Mouse (Mus musculus) forebrain, embryonic 13.5 days (tissue): ENCODE measurements around the gene Dtx3. TPM values are rescaled to one million over a fixed set of nuclear protein-coding genes. Genes with fewer than 3 reads are reported as not detected.
"Not testable (repeated sequence)": the region's sequence is repeated elsewhere in the genome, so short reads cannot be mapped to it uniquely, and the experiment has no call there.

ENCODE experiments used
- ATAC-seq: fragments of 200-750 bp; cut with Nextera tagmentation; 2 replicates; pipeline ENCODE4 v1.8.0; 2017
- H3K27ac ChIP-seq: fragments of 300-500 bp; sonication (generic); 2 replicates; pipeline ENCODE4 v1.5.1; 2015; ENCODE audit warnings: inconsistent platforms, mild to moderate bottlenecking, moderate library complexity
- H3K27me3 ChIP-seq: fragments of 300-500 bp; sonication (generic); 2 replicates; pipeline ENCODE4 v1.6.1; 2015; ENCODE audit warnings: mild to moderate bottlenecking, inconsistent platforms
- H3K36me3 ChIP-seq: fragments of 300-500 bp; sonication (generic); 2 replicates; pipeline ENCODE4 v1.6.1; 2015; ENCODE audit warnings: mild to moderate bottlenecking, inconsistent platforms; ENCODE audit not compliant: poor library complexity, severe bottlenecking
- H3K4me1 ChIP-seq: fragments of 300-500 bp; sonication (generic); 2 replicates; pipeline ENCODE4 v1.6.1; 2015; ENCODE audit warnings: inconsistent platforms
- H3K4me2 ChIP-seq: fragments of 300-500 bp; sonication (generic); 2 replicates; pipeline ENCODE4 v1.6.1; 2015; ENCODE audit warnings: inconsistent platforms, mild to moderate bottlenecking, moderate library complexity
- H3K4me3 ChIP-seq: fragments of 300-500 bp; sonication (generic); 2 replicates; pipeline ENCODE4 v1.5.1; 2015; ENCODE audit warnings: mild to moderate bottlenecking, inconsistent platforms
- H3K9ac ChIP-seq: fragments of 300-500 bp; sonication (generic); 2 replicates; pipeline ENCODE4 v1.6.1; 2015; ENCODE audit warnings: mild to moderate bottlenecking, inconsistent platforms
- H3K9me3 ChIP-seq: fragments of 300-500 bp; sonication (generic); replicated peaks from 2 replicates; pipeline ENCODE4 v1.6.1; 2016; ENCODE audit warnings: inconsistent platforms
- WGBS: fragments of 180-500 bp; shearing (Covaris S2); methylation state at CpG from one replicate; pipeline ENCODE4 v1.1.7; 2015; 5-methylcytosine and 5-hydroxymethylcytosine counted together
- polyA plus RNA-seq: library from polyadenylated mRNA; unstranded; fragments of >200 nt; fragmentation: Nextera tagmentation; extraction: Ambion mirVana; gene quantifications from 2 replicates; pipeline ENCODE4 v1.2.1, GENCODE M21; 2015

Dtx3 gene
- polyA plus RNA-seq, 1 experiment from 2014 or later = 150 TPM

DNA sequence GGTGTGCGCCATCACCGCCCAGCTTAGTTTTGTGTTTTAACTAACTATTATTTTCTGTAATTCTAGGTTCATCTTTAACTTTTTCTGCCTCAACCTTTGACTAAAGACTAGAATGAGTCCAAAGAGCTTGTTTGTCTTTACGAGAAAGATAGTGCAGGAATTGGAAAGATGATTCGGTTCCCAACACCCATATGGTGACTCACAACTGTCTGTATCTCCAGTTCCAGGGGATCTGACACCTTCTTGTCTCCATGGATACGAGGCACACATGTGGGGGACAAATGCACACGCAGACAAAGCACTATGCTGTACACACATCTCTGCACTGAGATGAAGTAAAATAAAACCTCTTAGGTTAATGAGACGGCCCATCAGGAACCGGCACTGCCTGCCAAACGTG lies 35.4 kb downstream of the Dtx3 start:
- Histone ChIP-seq H3K27ac (no peak overlapping the region), H3K4me2 (no peak overlapping the region), H3K9me3 (no peaks in the 10 kb centered on the region), H3K4me3 (no peak overlapping the region), H3K27me3 (0 out of 2 replicates have a peak, but pooled peaks cover 5% of the 10 kb centered on the region), H3K4me1 (no peaks in the 10 kb centered on the region), H3K36me3 (no peaks in the 10 kb centered on the region), H3K9ac (no peak overlapping the region)
- ATAC-seq = no peak
- 80% methylated on average over 9 of the region's 9 CpGs for WGBS

DNA sequence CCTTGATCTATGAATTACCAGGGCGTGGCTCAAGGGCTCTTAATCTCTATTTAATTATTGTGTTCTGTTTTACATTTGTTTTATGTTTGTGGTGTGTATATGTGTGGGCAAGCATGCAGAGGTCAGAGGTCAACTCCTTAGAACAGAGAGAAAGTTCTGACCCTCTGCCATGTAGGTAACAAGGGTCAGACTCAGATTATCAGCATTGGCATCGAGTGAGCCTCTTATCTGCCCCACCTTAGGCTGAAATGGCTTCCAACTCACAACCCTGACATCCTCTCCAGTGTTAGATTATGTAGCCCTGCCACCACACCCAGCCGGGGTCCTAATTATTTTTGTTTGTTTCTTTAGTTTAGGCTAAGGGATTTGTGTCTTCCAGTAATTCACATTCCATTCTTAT lies 37.1 kb downstream of the Dtx3 start:
- no peak overlapping the region for H3K4me3 ChIP-seq
- WGBS = 70% methylated on average over 3 of the region's 3 CpGs
- ATAC-seq = no peak
- no peak overlapping the region for H3K27ac ChIP-seq
- no peak overlapping the region for H3K4me2 ChIP-seq
- H3K27me3 ChIP-seq = 0 out of 2 replicates have a peak, but pooled peaks cover 5% of the 10 kb centered on the region
- no peaks in the 10 kb centered on the region for H3K9me3 ChIP-seq
- H3K9ac ChIP-seq = no peak overlapping the region
- H3K36me3 ChIP-seq = no peaks in the 10 kb centered on the region
- H3K4me1 ChIP-seq = no peaks in the 10 kb centered on the region

DNA sequence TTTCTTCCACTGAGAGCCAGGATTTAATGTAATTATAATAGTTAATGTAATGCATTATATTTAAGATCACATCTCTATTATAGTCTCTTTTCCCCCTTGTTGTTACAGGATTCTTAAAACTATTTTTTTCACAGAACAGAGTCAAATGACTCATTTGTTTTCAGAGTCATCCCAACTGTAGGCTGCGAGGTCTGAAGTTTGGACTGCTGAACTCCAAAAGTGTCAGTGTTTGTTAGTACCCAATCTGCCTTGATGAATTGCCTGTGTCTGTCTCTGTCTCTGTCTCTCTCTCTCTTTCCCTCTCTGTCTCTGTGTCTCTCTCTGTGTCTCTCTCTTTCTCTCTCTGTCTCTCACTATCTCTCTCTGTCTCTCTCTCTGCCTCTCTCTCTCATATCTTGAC lies 39.0 kb downstream of the Dtx3 start:
- no peak overlapping the region for H3K4me2 ChIP-seq
- ATAC-seq = no peak
- no peak overlapping the region for H3K9ac ChIP-seq
- no peaks in the 10 kb centered on the region for H3K9me3 ChIP-seq
- H3K4me1 ChIP-seq = no peaks in the 10 kb centered on the region
- H3K36me3 ChIP-seq = no peaks in the 10 kb centered on the region
- H3K27me3 ChIP-seq = no peaks in the 10 kb centered on the region
- no peak overlapping the region for H3K4me3 ChIP-seq
- 92% methylated on average over 1 of the region's 1 CpGs for WGBS
- H3K27ac ChIP-seq = no peak overlapping the region

DNA sequence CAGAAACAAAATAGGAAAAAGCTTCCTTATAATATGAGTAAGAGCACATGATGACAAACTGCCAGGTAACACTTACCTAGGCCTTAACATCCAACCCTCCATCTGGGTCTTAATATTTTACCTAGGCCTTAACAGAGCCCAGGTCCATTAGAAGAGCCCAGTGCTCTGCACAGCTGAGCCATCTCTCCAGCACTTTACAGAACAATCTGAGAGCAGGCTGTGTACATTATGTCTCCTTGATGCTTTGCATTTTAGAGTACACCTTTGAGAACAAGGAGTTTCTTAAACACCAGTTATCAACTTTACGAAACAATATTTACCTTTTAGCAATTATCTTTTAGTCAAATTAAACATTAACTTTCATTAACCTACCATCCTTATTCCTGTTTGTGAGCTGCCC lies 39.4 kb downstream of the Dtx3 start:
- H3K36me3 ChIP-seq = no peaks in the 10 kb centered on the region
- no peaks in the 10 kb centered on the region for H3K9me3 ChIP-seq
- H3K4me2 ChIP-seq = no peak overlapping the region
- 93% methylated on average over 1 of the region's 1 CpGs for WGBS
- no peak overlapping the region for H3K4me3 ChIP-seq
- no peaks in the 10 kb centered on the region for H3K4me1 ChIP-seq
- no peaks in the 10 kb centered on the region for H3K27me3 ChIP-seq
- ATAC-seq = no peak
- H3K9ac ChIP-seq = no peak overlapping the region
- no peak overlapping the region for H3K27ac ChIP-seq

DNA sequence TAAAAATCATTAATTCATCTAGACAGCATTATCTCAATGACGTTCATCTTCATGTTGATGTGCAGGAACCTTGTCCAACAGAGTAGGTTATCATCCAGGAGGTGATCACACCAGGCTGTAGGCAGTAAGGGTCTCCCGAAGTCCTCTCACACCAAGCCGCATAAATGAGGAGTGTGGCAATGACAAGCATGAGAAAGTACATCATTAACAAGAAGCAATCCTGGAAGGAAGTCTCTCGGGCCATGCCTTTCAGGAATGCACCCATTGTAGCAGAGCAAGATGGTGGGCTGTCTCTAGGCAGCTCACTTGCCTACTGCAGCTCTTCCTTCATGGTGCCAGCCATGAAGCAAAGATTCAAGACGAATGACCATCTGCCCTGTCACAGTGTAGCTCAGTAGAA lies 40.9 kb downstream of the Dtx3 start:
- Histone ChIP-seq H3K4me1 (no peaks in the 10 kb centered on the region), H3K36me3 (no peaks in the 10 kb centered on the region), H3K27ac (no peak overlapping the region), H3K9ac (no peak overlapping the region), H3K27me3 (no peaks in the 10 kb centered on the region), H3K9me3 (no peaks in the 10 kb centered on the region), H3K4me2 (no peak overlapping the region), H3K4me3 (no peak overlapping the region)
- no peak for ATAC-seq
- 91% methylated on average over 5 of the region's 5 CpGs for WGBS

DNA sequence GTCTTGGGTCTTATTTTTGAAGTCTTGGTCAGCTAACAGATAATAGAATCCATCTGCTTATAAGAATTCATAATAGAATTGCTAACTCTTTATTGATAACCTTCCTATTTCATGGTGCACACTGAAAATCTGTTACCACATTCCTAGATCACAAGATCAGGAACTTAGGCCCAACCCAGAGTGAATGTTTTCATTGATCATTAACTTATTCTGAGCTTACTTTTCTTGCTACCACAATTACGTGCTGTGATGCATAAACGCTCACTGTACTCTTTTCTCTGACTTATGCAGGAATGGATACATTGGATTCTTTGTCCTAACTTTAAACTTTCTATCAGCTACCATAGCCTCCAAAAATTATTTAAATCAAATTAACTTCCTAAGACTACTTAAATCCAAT lies 41.3 kb downstream of the Dtx3 start:
- Histone ChIP-seq H3K4me2 (no peak overlapping the region), H3K27me3 (no peaks in the 10 kb centered on the region), H3K27ac (no peak overlapping the region), H3K9ac (no peak overlapping the region), H3K36me3 (no peaks in the 10 kb centered on the region), H3K4me1 (no peaks in the 10 kb centered on the region), H3K9me3 (no peaks in the 10 kb centered on the region), H3K4me3 (no peak overlapping the region)
- WGBS = 97% methylated on average over 2 of the region's 2 CpGs
- ATAC-seq = no peak

DNA sequence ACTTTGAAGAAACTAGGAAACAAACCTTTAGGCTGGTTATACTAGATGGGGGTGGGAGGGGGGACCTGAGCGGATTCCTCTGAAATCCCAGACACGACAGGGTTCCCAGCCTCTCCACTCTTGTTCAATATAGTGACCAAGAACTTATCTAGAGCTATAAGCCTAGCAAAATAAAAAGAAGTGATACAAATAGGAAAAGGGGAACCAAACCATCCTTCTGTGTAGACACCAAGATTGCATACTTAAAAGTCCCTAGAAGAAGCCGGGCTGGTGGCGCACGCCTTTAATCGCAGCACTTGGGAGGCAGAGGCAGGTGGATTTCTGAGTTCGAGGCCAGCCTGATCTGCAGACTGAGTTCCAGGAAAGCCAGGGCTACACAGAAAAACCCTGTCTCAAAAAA lies 42.2 kb downstream of the Dtx3 start:
- Histone ChIP-seq H3K4me3 (no peak overlapping the region), H3K27me3 (no peaks in the 10 kb centered on the region), H3K36me3 (no peaks in the 10 kb centered on the region), H3K9ac (no peak overlapping the region), H3K27ac (no peak overlapping the region), H3K9me3 (no peaks in the 10 kb centered on the region), H3K4me1 (no peaks in the 10 kb centered on the region), H3K4me2 (no peak overlapping the region)
- 96% methylated on average over 7 of the region's 7 CpGs for WGBS
- no peak for ATAC-seq

DNA sequence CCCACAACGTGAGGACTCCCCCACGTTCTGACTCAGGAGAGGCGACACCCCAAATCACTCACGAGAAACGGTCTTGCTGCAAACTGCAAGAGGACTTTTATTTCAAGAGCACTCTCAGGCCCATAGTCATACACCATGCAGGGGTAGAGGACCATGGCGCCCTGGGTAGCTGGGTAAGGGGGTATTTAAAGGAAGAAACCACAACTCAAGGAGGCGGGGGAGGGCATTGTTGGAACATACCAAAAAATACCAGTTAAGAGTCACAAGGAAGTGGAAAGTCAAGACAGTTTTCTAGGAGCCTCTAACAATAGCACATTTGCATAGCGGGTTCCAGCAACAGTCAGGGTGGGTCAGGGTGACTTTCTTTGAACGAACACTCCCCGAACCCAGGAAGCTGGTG lies 43.0 kb downstream of the Dtx3 start:
- not testable (repeated sequence) for H3K9ac ChIP-seq, H3K36me3 ChIP-seq, H3K27ac ChIP-seq, ATAC-seq, H3K27me3 ChIP-seq, H3K4me2 ChIP-seq, H3K4me3 ChIP-seq, H3K4me1 ChIP-seq, H3K9me3 ChIP-seq
- WGBS = 90% methylated on average over 10 of the region's 10 CpGs

DNA sequence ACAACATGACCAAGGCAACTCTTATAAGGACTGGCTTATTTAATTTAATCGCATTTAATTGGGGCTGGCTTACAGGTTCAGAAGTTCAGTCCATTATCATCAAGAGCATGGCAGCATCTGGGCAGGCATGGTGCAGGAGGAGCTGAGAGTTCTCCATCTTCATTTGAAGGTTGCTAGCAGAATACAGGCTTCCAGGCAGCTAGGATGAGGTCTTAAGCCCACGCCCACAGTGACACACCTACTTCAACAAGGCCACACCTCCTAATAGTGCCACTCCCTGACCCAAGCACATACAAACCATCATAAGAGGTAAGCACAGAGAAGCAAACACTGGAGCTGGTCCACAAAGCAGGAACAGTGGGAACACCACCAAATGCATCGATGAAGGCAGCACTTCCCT lies 44.3 kb downstream of the Dtx3 start:
- H3K4me1 ChIP-seq, H3K4me2 ChIP-seq, H3K27ac ChIP-seq, H3K9ac ChIP-seq, H3K4me3 ChIP-seq, ATAC-seq, H3K36me3 ChIP-seq, H3K9me3 ChIP-seq, H3K27me3 ChIP-seq: not testable (repeated sequence)
- 88% methylated on average over 3 of the region's 3 CpGs for WGBS

DNA sequence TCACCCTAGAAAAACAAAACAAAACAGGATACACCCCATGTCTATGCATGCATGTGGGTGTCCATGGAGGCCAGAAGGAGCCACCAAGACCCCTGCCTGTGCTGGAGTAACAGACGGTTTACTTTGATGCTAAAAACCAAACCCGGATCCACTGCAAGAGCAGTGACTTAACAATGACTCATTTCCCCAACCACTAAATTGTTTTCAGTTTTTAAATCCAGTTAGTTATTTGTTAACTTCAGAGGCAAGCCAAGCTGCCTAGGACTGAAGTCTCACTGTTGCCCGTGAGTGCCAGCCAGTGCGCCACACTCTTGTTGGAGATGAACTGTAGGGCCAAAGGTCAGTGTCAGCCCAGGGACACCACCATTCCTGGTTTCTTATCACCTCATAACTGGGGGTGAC lies 45.1 kb downstream of the Dtx3 start:
- ATAC-seq = no peak
- 89% methylated on average over 4 of the region's 4 CpGs for WGBS

DNA sequence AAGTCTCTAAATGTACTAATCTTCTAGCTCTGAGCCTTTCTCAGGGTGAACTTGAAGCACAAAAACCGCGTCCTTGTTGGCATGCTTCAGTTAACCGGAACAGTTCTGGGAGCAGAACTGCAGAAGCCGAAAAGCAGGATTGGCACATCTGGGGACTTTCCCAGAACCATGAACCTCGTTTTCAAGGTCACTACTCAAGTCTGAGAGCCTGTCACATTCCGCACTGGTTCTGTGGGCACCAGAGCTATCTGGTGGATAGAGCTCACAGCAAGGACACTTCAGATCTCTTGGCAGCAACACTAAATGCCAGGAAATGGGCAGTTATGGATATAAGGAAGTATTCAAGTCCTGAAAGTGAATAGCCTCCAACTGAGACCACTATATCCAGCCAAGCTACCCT lies 48.4 kb downstream of the Dtx3 start:
- Histone ChIP-seq H3K4me2 (no peak overlapping the region), H3K4me1 (no peaks in the 10 kb centered on the region), H3K27me3 (no peaks in the 10 kb centered on the region), H3K9ac (no peak overlapping the region), H3K36me3 (no peaks in the 10 kb centered on the region), H3K9me3 (no peaks in the 10 kb centered on the region), H3K27ac (no peak overlapping the region), H3K4me3 (no peak overlapping the region)
- 80% methylated on average over 6 of the region's 6 CpGs for WGBS
- ATAC-seq = no peak

More for the DNA sequence above, 45.1 kb downstream of the Dtx3 start:
- Histone ChIP-seq H3K36me3 (no peaks in the 10 kb centered on the region), H3K27ac (no peak overlapping the region), H3K4me2 (no peak overlapping the region), H3K27me3 (no peaks in the 10 kb centered on the region), H3K9me3 (no peaks in the 10 kb centered on the region), H3K9ac (no peak overlapping the region), H3K4me1 (no peaks in the 10 kb centered on the region), H3K4me3 (no peak overlapping the region)

DNA sequence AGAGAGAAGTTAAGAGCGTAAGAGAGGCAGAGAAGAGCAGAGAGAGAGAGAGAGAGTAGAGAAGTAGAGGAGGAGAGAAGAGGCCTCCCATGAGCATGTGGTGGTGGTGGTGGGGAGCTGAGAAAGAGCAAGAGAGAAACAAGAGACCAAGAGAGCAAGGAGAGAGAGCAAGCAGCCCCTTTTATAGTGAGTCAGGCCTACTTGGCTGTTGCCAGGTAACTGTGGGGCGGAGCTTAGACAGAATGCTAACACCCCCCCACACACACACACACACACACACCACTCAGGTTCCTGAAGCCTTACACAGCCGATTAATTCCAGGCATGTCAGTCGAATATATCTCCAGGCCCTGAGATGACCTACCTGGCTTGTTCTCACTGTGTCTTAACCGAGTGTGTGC lies 50.2 kb downstream of the Dtx3 start:
- 84% methylated on average over 5 of the region's 5 CpGs for WGBS
- no peak for ATAC-seq
- H3K9me3 ChIP-seq = no peaks in the 10 kb centered on the region

DNA sequence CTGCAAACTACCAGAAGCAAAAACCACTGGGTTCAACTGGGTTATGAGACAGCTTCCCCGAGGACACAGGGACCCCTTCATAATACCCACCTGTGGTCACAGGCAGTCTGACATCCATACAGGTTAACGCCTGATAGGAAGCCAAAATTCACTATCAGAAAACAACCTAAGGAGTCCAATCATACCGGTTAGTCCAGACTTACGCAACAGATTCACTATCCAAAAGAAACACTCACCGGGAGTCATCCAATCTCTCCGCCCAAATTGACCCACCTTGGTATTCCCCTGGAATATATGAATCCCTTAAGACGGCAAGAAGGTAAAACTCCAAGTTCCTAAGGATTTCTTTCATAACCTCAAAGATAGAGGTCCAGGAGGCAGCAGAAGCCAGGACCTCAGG lies 51.0 kb downstream of the Dtx3 start:
- Histone ChIP-seq H3K27me3 (no peaks in the 10 kb centered on the region), H3K9me3 (no peaks in the 10 kb centered on the region), H3K4me1 (no peaks in the 10 kb centered on the region), H3K4me3 (no peak overlapping the region), H3K27ac (no peak overlapping the region), H3K4me2 (no peak overlapping the region), H3K36me3 (no peaks in the 10 kb centered on the region), H3K9ac (no peak overlapping the region)
- WGBS = 92% methylated on average over 7 of the region's 7 CpGs
- no peak for ATAC-seq

More for the DNA sequence above, 50.2 kb downstream of the Dtx3 start:
- Histone ChIP-seq H3K27me3 (no peaks in the 10 kb centered on the region), H3K27ac (no peak overlapping the region), H3K9ac (no peak overlapping the region), H3K4me1 (no peaks in the 10 kb centered on the region), H3K4me2 (no peak overlapping the region), H3K36me3 (no peaks in the 10 kb centered on the region), H3K4me3 (no peak overlapping the region)
